Mouse (Mus musculus): ENCODE results near the gene Tmtc1. TPM values are rescaled to one million over a fixed set of nuclear protein-coding genes. Genes with fewer than 3 reads are reported as not detected.

Tmtc1 gene
- total RNA-seq, 2 experiments from 2014 or later = 18.7 to 24.0 TPM

DNA sequence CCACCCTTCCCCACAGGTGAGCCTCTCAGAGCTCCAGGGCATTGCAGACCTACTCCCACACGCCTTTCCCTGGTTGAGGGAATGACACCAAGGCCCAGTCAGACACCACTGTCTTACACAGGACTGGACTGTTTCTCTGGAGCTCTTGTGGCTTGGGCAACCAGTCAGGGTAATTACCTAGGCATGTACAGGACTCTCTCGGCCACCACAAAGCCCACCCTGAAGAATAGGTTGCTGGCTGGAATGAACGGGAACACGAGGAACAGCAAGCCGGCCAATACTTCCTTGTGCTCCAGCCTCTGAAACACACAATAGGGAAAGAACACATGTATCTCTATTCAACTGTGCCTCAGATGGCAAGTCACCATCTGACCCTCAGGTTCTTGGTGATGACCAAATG, 138.4 kb downstream of the Tmtc1 start:
- no peak for DNase-seq

GRCm38 (mm10) chr6:148305191-148305590, 139.0 kb downstream of the Tmtc1 start:
- DNase-seq = no peak

DNA sequence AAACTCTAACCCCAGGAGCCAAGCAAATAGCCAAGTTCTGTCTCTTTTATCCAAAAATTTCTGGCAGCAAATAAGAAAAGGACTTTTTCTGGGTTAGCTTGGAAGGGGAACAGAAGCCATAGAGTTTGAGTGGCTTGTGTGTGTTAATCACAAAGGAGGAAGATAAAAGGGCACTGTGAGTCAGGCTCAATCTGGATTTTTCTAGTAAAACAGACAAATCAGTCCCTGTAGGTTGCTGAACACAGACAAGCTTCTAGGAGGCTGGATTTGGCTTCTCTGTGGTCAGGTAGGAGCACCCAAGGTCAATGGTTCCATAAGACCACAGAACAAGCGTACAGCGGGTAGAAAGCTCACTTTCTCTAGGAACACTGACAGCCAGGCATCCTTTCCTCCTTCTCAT, 141.9 kb downstream of the Tmtc1 start:
- DNase-seq = no peak

DNA sequence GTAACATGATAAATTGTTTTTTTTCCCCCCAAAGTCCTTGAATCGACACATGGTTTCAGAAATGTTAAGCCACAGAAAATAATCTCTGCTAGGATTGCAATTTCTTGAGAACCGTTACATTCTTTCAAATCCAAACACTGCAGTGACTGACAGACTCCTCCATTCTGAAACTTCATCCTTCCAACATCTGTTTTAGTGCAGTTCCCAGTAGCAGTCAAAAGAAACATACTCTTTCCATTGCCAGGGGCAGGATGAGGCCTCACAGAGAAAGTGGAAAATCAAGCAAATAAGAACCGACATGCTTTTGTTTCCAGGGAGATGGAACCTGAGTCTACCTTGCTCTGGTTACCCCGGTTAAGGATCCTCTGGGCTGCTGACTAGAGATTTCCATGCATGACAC, 147.1 kb downstream of the Tmtc1 start:
- DNase-seq = no peak

DNA sequence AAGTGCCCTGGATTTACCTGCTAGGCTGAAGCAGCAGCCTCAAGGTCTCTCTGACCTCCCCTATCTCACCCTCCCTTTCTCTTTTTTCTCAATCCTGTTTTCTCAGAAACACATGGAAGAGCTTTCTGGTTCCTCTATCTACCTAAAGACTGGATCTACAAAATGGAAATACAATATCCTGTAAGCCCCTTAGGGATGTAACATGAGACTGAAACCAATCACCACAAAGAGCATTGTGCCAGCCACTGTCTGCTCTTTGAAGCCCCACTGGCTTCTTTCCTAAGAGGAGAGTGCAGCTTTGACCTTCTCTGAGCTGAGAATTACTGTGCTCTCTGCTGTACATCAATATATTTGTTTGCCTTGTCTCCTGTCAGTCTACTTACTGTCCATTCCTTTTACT, 147.8 kb downstream of the Tmtc1 start:
- DNase-seq = no peak

DNA sequence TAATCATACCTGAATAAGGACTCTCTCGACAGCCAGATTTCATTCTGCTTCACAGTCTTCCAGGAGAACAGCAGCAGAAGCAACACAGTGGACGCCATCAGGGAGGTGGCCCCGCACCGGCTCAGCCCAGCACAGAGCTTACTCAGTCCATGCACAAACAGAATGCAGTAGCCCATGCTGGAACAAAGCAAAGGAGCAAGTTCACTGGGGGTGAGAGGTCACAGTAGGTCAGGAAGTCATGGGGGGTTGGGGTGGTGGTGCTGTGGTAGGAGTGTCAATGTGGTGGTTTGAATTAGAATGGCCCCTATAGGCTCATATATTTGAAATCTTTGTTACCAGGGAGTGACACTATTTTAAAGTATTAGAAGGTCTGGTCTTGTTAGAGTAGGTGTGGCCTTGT, 149.7 kb downstream of the Tmtc1 start:
- no peak for DNase-seq

DNA sequence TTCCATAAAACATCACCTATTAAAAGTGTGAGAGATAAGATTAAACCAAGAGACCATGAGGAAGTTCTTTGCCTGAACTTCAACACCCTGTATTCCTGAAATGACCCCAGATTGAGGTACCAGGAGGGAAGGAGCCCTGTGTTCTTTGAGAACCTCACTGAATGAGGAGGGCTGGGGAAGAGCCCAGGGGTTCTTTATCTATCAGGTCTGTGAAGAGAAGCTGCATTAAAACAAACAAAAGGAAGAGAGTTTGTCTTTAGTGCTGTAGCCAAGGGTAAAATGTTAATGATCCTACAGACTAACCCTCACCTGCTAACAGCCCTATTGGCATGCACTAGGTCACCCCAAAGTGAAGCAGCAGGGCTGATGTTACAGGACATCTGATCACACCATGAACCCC, 153.3 kb downstream of the Tmtc1 start:
- DNase-seq = no peak

DNA sequence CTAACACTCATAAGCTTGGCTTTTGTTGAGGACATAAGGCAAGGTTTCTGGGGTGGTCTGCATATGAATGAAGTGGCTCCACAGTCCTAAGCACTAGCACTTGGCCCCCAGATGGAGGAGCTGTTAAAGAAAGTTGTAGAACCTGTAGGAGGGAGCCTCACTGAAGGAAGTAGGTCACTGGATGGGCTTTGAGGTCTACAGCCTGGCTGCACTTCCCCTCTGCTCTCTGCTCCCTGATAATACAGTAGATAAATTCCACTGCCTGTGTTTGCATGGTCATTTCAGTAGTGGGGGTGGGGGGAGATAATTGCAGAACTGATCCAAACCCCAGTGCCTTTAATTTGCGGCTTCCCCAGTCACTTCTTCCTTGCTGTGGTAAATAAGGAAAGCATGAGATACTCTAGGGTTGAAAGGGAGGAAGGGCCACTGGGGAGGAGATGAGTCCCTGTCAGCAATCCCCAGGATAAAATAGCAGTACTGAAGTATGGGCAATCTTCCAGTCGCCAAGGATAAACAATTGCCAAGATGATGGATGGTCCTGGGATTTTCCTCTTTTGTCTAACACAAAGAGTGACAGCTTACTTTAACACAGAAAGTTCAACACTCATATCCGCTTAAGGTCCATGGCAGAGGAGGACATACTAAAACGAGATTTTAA, 160.8 kb downstream of the Tmtc1 start:
- DNase-seq = no peak

DNA sequence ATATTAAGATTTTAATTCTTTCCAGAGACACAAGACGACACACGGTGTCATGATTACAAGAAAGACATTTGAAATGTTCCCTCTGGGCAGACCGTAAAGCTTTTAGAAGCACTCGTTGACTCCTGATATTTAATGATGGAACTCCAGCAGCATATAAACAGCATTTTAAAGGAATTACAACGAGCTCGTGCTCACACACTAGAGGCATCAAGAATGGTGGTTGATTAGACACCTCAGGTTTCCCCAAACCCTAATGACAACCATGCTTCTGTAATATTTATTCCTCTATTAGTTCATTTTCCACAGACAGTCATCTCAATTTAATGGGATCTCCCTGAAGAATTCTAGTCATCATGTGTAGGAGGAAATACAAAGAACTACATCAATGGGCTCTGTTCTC, 164.9 kb downstream of the Tmtc1 start:
- no peak for DNase-seq

GRCm38 (mm10) chr6:148276418-148276817, 167.8 kb downstream of the Tmtc1 start:
- DNase-seq = no peak

- DNase-seq = no peak
These were observed 169.1 kb downstream of the Tmtc1 start for GRCm38 (mm10) chr6:148275046-148275445.

DNA sequence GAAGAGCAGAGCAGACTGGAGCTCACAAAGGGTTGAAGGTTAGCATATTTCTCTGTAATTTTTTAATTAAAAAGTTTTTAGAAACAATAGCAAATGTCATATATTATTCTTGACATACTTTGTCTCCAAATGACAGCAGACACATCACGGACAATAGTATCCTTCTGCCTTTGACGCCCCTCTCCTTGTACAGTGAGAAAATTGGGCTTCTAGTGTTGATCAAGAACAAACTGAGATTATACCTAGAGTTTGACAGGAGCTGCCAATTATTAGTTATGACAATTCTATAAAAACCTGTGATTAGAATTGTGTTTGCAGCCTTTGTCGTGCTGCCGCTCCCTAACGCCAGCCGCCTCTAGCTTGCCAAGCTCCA, 183.5 kb downstream of the Tmtc1 start:
- no peak for DNase-seq

DNA sequence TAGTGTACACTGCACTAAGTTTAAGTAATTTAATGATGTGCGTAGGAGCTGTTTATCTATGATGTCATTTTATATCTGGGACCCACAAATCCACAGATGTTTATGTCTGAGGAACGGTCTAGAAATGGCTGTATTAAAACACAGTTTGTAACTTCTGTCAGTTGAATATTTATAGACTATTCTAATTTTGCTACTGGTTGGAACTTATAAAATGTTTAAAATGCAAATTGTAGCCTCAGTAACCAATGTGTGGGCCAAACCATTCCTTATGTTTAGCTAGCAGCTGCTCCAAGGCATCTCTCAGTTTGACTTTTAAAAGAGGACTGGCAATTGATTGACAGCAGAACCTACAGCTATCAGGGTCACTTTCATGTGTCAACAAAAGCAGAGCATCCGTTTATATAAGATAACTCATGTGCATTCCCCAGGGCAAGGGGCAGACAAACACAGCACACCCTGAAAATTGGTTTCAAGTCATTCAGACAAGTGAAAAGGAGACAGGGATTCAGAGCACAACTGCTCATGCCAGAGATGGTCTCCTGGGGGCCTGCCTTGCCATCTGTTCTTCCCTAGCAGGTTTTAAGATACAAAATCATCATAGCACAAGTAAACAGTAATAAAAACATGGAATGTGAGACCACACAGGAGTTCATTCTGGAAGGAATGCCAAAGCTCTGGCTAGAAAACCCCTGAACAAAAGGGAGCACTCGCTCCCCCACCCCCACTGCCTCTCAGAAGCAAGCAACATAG, 184.0 kb downstream of the Tmtc1 start:
- peak; percentile 16 for DNase-seq

DNA sequence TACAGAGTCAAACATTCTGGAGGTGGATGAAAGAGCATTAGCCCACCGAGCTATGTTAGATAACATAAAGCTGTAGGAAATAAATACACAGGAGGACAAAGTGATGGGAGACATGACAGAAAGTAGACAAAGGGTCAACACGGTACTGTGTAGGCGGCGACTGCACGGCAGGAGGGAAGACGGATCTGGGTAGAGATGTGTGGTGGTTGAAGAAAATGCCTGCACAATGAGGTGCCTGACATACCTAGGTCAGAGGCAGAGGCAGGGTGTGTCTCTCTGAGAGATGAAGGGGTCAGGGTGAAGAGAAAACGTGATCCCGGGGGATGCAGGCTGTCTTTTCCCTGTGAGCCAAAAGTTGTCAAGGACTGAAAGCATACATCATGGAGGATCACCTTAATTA, 185.1 kb downstream of the Tmtc1 start:
- DNase-seq = no peak

DNA sequence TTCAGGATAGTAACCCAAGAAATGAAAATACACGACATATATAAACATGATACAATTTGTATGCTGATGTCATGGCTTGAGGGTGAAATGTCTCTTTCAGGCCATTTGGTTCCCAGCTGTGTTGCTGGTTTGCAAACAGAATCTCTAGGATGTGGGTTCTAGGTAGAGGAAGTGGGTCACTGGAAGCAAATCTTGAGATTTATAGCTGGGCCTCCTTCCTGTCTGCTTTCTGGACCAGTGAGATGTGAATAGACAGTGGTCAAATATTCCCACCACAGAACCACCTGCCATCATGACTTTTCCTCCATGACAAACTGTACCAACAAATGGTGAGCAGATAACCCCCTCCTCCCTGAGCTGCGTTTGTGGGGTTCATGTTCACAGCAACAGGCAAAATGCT, 186.4 kb downstream of the Tmtc1 start:
- DNase-seq = no peak

DNA sequence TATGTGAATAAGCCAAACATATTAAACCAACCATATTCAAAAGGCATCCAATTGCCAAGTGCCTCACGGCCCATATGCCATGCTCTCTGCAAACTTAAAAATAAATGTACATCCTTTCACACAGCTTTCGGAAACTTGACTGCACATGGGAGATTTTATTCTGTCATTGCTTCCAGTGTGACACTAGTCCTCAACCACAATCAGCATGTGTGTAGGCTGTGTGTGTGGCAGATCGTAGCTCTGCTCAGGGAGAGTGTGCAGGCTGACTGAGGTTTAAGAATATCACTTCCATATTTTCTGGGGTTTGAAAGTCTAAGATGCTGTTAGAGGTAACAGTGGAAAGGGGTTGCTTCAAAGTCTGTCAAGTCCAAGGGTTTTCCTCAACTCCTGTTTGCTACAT, 188.1 kb downstream of the Tmtc1 start:
- no peak for DNase-seq

GRCm38 (mm10) chr6:148255395-148256053, 188.7 kb downstream of the Tmtc1 start:
- no peak for DNase-seq

- no peak for DNase-seq
These were observed 195.0 kb downstream of the Tmtc1 start for GRCm38 (mm10) chr6:148249221-148249620.

GRCm38 (mm10) chr6:148248625-148249024, 195.6 kb downstream of the Tmtc1 start:
- DNase-seq = peak; percentile 64

DNA sequence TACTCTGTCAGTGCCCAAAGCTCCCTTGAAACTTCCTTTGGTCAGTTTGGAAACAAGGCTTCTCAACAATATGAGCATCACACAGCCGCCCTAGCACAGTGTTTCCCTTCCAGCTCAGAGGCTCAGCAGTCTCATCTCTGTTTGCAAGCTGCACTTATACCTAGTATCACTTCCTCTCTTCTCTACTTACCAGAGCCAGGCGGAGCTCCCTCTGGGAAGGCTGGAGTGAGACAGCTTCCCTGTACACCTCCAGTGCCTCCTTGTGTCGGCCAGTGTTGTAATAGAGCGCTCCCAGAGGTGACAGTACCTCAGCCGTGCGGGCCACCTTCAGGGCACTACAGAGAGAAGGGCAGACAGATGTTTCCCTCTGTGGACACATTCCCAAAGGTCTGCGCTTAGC, 197.6 kb downstream of the Tmtc1 start:
- no peak for DNase-seq

DNA sequence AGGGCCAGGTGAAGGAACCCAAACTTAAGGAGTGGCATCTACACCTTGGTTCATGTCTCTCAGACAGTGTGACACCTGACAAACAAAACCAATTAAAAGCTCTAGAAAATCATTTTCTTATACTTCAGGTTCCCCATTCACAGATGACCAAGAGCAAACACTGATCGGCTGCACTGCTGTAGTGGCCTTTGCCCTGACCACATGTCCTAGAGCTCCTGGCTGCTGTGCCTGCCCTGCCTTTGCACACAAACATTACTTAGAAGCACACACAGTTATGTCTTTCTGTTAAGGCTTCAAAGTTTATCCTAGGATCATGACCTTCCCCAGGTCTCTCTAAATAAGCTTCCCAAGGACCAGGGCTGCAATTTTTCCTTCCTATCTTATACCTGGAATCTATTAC, 199.4 kb downstream of the Tmtc1 start:
- no peak for DNase-seq

- no peak for DNase-seq
These were observed 201.9 kb downstream of the Tmtc1 start for GRCm38 (mm10) chr6:148242304-148242703.

GRCm38 (mm10) chr6:148241685-148242084, 202.5 kb downstream of the Tmtc1 start:
- no peak for DNase-seq

DNA sequence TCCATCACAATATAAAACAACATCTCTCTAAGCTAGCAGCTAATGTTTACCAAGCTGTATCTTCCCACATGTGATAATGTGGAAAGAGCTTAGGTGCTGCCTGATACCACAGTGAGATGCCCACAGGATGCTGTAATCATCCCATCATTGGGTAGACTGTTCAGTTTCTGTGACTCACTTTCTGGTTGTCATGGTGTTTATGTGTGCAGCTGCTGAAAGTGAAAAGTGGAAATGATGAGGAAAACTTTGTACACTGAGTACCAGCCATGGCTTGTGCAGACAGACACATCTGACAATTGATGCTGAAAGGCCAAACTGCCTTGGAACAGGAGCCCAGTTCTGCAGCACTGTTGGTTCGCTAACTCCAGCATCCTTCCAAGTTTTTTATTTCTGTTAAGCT, 204.9 kb downstream of the Tmtc1 start:
- DNase-seq = no peak

All from heart, postnatal 4 days (tissue).